Mouse (Mus musculus) stomach, embryonic 15.5 days (tissue): ENCODE data around the gene Gm6034. TPM values are rescaled to one million over a fixed set of nuclear protein-coding genes. Genes with fewer than 3 reads are reported as not detected.
"Not testable (repeated sequence)": the region's sequence is repeated elsewhere in the genome, so short reads cannot be mapped to it uniquely, and the experiment has no call there.

ENCODE experiments used
- ATAC-seq: fragments of 200-750 bp; cut with Nextera tagmentation; 2 replicates; pipeline ENCODE4 v1.8.0; 2017; ENCODE audit warnings: low read depth, moderate number of reproducible peaks, moderate TSS enrichment; ENCODE audit not compliant: insufficient read depth, low FRiP score
- H3K27ac ChIP-seq: fragments of 300-500 bp; sonication (generic); 2 replicates; pipeline ENCODE4 v1.5.1; 2015; ENCODE audit warnings: mild to moderate bottlenecking, inconsistent platforms
- H3K27me3 ChIP-seq: fragments of 300-500 bp; sonication (generic); replicated peaks from 2 replicates; pipeline ENCODE4 v1.6.1; 2015; ENCODE audit warnings: inconsistent platforms
- H3K36me3 ChIP-seq: fragments of 300-500 bp; sonication (generic); 2 replicates; pipeline ENCODE4 v1.6.1; 2015; ENCODE audit warnings: inconsistent platforms
- H3K4me1 ChIP-seq: fragments of 300-500 bp; sonication (generic); 2 replicates; pipeline ENCODE4 v1.6.1; 2015; ENCODE audit warnings: inconsistent platforms
- H3K4me2 ChIP-seq: fragments of 300-500 bp; sonication (generic); 2 replicates; pipeline ENCODE4 v1.6.1; 2015; ENCODE audit warnings: mild to moderate bottlenecking, inconsistent platforms
- H3K4me3 ChIP-seq: fragments of 300-500 bp; sonication (generic); replicated peaks from 2 replicates; pipeline ENCODE4 v1.5.1; 2015; ENCODE audit warnings: inconsistent platforms
- H3K9ac ChIP-seq: fragments of 300-500 bp; sonication (generic); 2 replicates; pipeline ENCODE4 v1.6.1; 2015; ENCODE audit warnings: inconsistent platforms
- H3K9me3 ChIP-seq: fragments of 300-500 bp; sonication (generic); 2 replicates; pipeline ENCODE4 v1.6.1; 2016; ENCODE audit warnings: inconsistent platforms
- WGBS: fragments of 180-500 bp; shearing (Covaris S2); methylation state at CpG from one replicate; pipeline ENCODE4 v1.1.7; 2015; 5-methylcytosine and 5-hydroxymethylcytosine counted together
- polyA plus RNA-seq: library from polyadenylated mRNA; unstranded; fragments of >200 nt; fragmentation: Nextera tagmentation; extraction: Ambion mirVana; gene quantifications from 2 replicates; pipeline ENCODE4 v1.2.1, GENCODE M21; 2015

Gene Gm6034
- polyA plus RNA-seq, 1 experiment from 2014 or later = 0.13 TPM

- ATAC-seq = peak; percentile 63
- no peak overlapping the region for H3K9ac ChIP-seq
- 0 out of 2 replicates have a peak, but pooled peaks cover 10% of the 10 kb centered on the region for H3K36me3 ChIP-seq
- no peak overlapping the region for H3K4me3 ChIP-seq
- no peak overlapping the region for H3K4me2 ChIP-seq
- no peaks in the 10 kb centered on the region for H3K9me3 ChIP-seq
- H3K27ac ChIP-seq = no peak overlapping the region
- 92% methylated on average over 6 of the region's 6 CpGs for WGBS
- H3K27me3 ChIP-seq = no peaks in the 10 kb centered on the region
- H3K4me1 ChIP-seq = no peaks in the 10 kb centered on the region
Measured at GRCm38 (mm10) chr17:36001966-36002365, 40.8 kb upstream of the Gm6034 start.

- H3K4me1 ChIP-seq = no peaks in the 10 kb centered on the region
- no peak overlapping the region for H3K9ac ChIP-seq
- no peaks in the 10 kb centered on the region for H3K27me3 ChIP-seq
- no peak overlapping the region for H3K27ac ChIP-seq
- H3K9me3 ChIP-seq = no peaks in the 10 kb centered on the region
- 92% methylated on average over 7 of the region's 7 CpGs for WGBS
- ATAC-seq = no peak
- H3K4me2 ChIP-seq = no peak overlapping the region
- 0 out of 2 replicates have a peak, but pooled peaks cover 10% of the 10 kb centered on the region for H3K36me3 ChIP-seq
- H3K4me3 ChIP-seq = no peak overlapping the region
Measured at GRCm38 (mm10) chr17:36003331-36003730, 39.4 kb upstream of the Gm6034 start.

GRCm38 (mm10) chr17:36004409-36004808 lies 38.4 kb upstream of the Gm6034 start:
- not testable (repeated sequence) for H3K27ac ChIP-seq, H3K4me3 ChIP-seq, H3K4me2 ChIP-seq, H3K4me1 ChIP-seq, H3K9me3 ChIP-seq, H3K36me3 ChIP-seq, H3K9ac ChIP-seq, ATAC-seq, H3K27me3 ChIP-seq
- 94% methylated on average over 7 of the region's 7 CpGs for WGBS

GRCm38 (mm10) chr17:36014977-36015376 lies 27.8 kb upstream of the Gm6034 start:
- Histone ChIP-seq H3K4me1 (no peaks in the 10 kb centered on the region), H3K27me3 (no peaks in the 10 kb centered on the region), H3K9me3 (no peaks in the 10 kb centered on the region), H3K27ac (no peak overlapping the region), H3K36me3 (peaks cover 10% of the 10 kb centered on the region; the same call in 1 of the 2 replicates), H3K9ac (no peak overlapping the region), H3K4me2 (no peak overlapping the region), H3K4me3 (no peak overlapping the region)
- no peak for ATAC-seq
- 88% methylated on average over 5 of the region's 5 CpGs for WGBS

- no peak for ATAC-seq
- no peak overlapping the region for H3K4me3 ChIP-seq
- H3K9ac ChIP-seq = no peak overlapping the region
- H3K36me3 ChIP-seq = peaks cover 10% of the 10 kb centered on the region; the same call in 1 of the 2 replicates
- no peaks in the 10 kb centered on the region for H3K9me3 ChIP-seq
- no peak overlapping the region for H3K4me2 ChIP-seq
- H3K27ac ChIP-seq = no peak overlapping the region
- WGBS = 86% methylated on average over 5 of the region's 5 CpGs
- H3K4me1 ChIP-seq = no peaks in the 10 kb centered on the region
- H3K27me3 ChIP-seq = no peaks in the 10 kb centered on the region
Measured at GRCm38 (mm10) chr17:36017046-36017445, 25.7 kb upstream of the Gm6034 start.

- WGBS = 56% methylated on average over 2 of the region's 2 CpGs
- H3K27ac ChIP-seq = no peak overlapping the region
- peaks cover 3% of the 10 kb centered on the region; the same call in 1 of the 2 replicates for H3K4me1 ChIP-seq
- no peaks in the 10 kb centered on the region for H3K9me3 ChIP-seq
- ATAC-seq = no peak
- no peak overlapping the region for H3K4me3 ChIP-seq
- H3K36me3 ChIP-seq = peaks cover 10% of the 10 kb centered on the region; the same call in 1 of the 2 replicates
- H3K9ac ChIP-seq = no peak overlapping the region
- H3K27me3 ChIP-seq = no peaks in the 10 kb centered on the region
- no peak overlapping the region for H3K4me2 ChIP-seq
Measured at GRCm38 (mm10) chr17:36018979-36019378, 23.8 kb upstream of the Gm6034 start.

GRCm38 (mm10) chr17:36019519-36019918 lies 23.2 kb upstream of the Gm6034 start:
- WGBS = 61% methylated on average over 3 of the region's 3 CpGs
- H3K4me1 ChIP-seq = peaks cover 3% of the 10 kb centered on the region; the same call in 1 of the 2 replicates
- no peak overlapping the region for H3K27ac ChIP-seq

GRCm38 (mm10) chr17:36020191-36021073 lies 22.3 kb upstream of the Gm6034 start, which contains the start of gene H2-T24:
H2-T24 (minus strand) TSS chr17:36020560.
- peaks cover 3% of the 10 kb centered on the region; the same call in 1 of the 2 replicates for H3K4me1 ChIP-seq
- peak within 1 kb of the TSS; percentile 40 for H3K4me2 ChIP-seq
- peak within 1 kb of the TSS; percentile 49; the same call in 1 of the 2 replicates for H3K27ac ChIP-seq
- WGBS = 29% methylated on average over 15 of the region's 15 CpGs
- no peak within 1 kb of the TSS for H3K9ac ChIP-seq
- no peaks in the 10 kb centered on the region for H3K36me3 ChIP-seq
- ATAC-seq = peak; percentile 82
- H3K27me3 ChIP-seq = no peaks in the 10 kb centered on the region
- H3K9me3 ChIP-seq = no peaks in the 10 kb centered on the region
- H3K4me3 ChIP-seq = 0 out of 2 replicates have a peak within 1 kb of the TSS, but pooled peaks have one; percentile 2

More at GRCm38 (mm10) chr17:36019519-36019918, 23.2 kb upstream of the Gm6034 start:
- H3K9me3 ChIP-seq = no peaks in the 10 kb centered on the region
- H3K4me2 ChIP-seq = no peak overlapping the region
- H3K9ac ChIP-seq = no peak overlapping the region
- H3K27me3 ChIP-seq = no peaks in the 10 kb centered on the region
- no peak for ATAC-seq
- peaks cover 5% of the 10 kb centered on the region; the same call in 1 of the 2 replicates for H3K36me3 ChIP-seq
- H3K4me3 ChIP-seq = no peak overlapping the region

- no peak overlapping the region for H3K9ac ChIP-seq
- WGBS = 96% methylated on average over 1 of the region's 1 CpGs
- no peak for ATAC-seq
- peaks cover 3% of the 10 kb centered on the region; the same call in 1 of the 2 replicates for H3K4me1 ChIP-seq
- no peak overlapping the region for H3K27ac ChIP-seq
- no peak overlapping the region for H3K4me3 ChIP-seq
- H3K9me3 ChIP-seq = no peaks in the 10 kb centered on the region
- no peaks in the 10 kb centered on the region for H3K27me3 ChIP-seq
- H3K4me2 ChIP-seq = no peak overlapping the region
- no peaks in the 10 kb centered on the region for H3K36me3 ChIP-seq
Measured at GRCm38 (mm10) chr17:36021309-36021708, 21.5 kb upstream of the Gm6034 start.

- WGBS = 93% methylated on average over 9 of the region's 9 CpGs
- Histone ChIP-seq H3K4me2 (no peak overlapping the region), H3K9ac (no peak overlapping the region), H3K4me1 (peaks cover 3% of the 10 kb centered on the region; the same call in 1 of the 2 replicates), H3K4me3 (no peak overlapping the region), H3K36me3 (no peaks in the 10 kb centered on the region), H3K27me3 (no peaks in the 10 kb centered on the region), H3K9me3 (no peaks in the 10 kb centered on the region), H3K27ac (no peak overlapping the region)
- no peak for ATAC-seq
Measured at GRCm38 (mm10) chr17:36022098-36022497, 20.7 kb upstream of the Gm6034 start.

GRCm38 (mm10) chr17:36022922-36023321 lies 19.8 kb upstream of the Gm6034 start:
- WGBS = 89% methylated on average over 6 of the region's 6 CpGs

More at GRCm38 (mm10) chr17:36022922-36023321, 19.8 kb upstream of the Gm6034 start:
- H3K9ac ChIP-seq = no peak overlapping the region
- H3K4me3 ChIP-seq = no peak overlapping the region
- no peaks in the 10 kb centered on the region for H3K27me3 ChIP-seq
- no peak overlapping the region for H3K4me2 ChIP-seq
- peak overlapping the region; percentile 72; the same call in 1 of the 2 replicates for H3K27ac ChIP-seq
- no peaks in the 10 kb centered on the region for H3K9me3 ChIP-seq
- peaks cover 3% of the 10 kb centered on the region; the same call in 1 of the 2 replicates for H3K4me1 ChIP-seq
- no peak for ATAC-seq
- H3K36me3 ChIP-seq = no peaks in the 10 kb centered on the region
